Mouse (Mus musculus): ENCODE results near the gene Stxbp5.
"Not testable (repeated sequence)": the region's sequence is repeated elsewhere in the genome, so short reads cannot be mapped to it uniquely, and the experiment has no call there.

Stxbp5 gene

DNA sequence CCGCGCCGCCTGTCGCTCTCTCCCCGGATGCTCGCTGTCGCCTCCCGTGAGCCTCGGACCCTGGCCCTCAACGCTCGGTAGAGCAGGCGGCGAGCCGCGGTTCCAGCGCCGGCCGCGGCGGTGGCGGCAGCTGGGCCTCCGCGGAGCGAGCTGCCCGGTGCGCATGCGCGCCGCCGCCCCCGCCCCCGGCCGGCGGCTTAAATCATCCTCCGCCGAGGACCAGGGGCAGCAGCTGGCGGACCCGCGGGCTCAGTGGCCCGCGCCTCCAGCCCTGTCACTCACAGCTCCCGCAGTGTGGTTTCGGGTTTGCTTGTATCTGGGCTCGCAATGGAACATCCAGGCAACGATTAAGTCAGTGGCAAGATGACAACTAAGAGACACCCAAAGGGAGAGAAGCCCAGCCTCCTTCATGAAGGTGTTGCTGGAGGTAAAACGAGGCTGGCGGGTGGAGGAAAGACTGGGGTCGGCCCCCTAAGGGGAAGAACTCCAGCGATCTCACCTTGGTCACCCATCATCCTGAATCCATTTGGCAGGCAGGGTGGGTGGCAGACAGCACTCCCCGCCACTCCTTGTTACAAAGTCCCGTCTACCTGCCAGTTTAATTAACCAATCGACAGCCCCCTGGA, at the start of gene Stxbp5:
Gene Stxbp5, minus strand, starts transcription at position 9 of the 626 bp plus-strand sequence.
- peak; percentile 89 for DNase-seq (ENCODE audit: low spot score)

DNA sequence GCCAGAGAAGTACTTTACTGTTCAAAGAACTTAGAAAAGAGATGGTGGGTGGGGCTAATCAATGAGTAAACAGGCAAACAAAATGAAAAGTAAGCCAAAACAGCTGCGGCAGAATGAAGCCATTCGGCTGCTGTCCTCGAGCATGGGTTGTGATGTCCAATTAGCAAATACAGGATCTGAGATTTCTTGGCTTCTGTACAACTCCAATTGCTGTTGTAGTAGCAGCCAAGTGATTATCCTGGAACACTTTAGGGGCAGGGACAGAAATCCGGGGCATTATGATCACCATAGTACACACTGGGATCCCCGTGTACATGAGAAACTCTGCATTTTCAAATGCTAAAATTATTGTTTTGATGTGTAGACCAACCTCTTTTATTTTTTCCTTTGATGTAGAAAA, 11.5 kb upstream of the Stxbp5 start:
- no peak for DNase-seq (ENCODE audit: low spot score)

DNA sequence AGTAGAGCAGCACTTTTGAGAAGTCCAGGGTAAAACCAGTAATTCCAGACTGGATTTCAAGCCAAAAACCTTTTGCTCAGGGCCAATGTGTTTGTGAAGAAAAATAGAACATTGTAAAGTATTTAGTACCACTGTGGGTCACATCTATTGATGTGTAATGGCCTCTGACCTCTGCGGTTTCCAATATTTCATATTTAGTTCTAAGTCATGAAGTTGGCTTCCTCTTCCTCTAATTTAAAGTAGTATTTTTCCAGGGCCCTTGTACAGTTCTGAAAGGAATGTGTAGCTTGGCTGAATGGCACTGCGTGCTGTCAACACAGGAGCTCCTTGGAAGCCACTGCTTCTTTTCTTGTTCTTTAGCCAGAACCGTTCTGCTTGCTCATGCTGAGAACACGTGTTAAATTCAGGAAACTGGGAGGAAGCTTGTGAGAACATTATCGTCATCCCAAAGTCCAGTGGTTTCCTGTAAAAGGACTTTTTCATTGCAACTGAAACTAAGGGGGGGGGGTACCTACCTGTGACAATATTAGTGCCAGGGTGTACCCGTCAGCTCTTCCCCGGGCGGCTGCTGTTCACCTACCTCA, 7.1 kb upstream of the Stxbp5 start:
- no peak for DNase-seq (ENCODE audit: low spot score)

DNA sequence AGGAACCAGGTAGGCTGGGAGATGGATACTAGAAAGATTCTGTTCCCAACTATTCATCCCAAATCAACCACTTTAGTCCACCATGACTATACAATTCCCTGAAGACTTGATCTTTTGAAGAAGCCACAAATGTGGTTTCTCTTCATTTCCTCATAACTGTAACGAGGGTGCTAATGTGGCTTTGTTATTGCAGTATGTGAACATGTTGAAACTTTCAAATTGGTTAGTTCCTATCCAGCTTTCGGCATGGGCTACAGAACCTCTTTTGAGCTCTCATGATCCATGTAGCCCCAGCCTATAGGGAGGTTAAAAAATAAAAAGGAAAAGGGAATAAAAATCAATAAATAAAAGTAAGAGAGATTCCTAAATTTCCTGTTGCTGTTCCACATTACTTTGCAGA, 6.6 kb upstream of the Stxbp5 start:
- DNase-seq (ENCODE audit: low spot score): no peak

DNA sequence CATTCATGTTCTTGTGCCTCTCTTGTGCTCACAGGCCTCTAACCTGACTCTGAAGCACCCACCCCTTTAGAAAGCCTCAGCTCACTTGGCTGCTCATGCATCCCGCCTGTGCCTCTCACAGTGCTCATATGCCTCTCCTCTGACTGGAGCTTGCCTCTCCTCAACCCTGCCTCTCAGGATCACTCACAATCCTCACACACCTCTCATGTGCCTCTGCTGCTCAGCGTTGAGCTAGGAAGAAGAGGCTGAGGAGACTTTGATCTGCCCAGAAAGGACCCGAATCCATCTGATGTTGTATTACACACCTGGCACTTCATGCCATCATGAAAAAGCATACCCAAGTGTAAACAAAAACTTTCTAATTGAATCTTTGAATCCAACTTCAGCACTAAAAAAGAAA, 5.3 kb upstream of the Stxbp5 start:
- DNase-seq (ENCODE audit: low spot score): no peak

DNA sequence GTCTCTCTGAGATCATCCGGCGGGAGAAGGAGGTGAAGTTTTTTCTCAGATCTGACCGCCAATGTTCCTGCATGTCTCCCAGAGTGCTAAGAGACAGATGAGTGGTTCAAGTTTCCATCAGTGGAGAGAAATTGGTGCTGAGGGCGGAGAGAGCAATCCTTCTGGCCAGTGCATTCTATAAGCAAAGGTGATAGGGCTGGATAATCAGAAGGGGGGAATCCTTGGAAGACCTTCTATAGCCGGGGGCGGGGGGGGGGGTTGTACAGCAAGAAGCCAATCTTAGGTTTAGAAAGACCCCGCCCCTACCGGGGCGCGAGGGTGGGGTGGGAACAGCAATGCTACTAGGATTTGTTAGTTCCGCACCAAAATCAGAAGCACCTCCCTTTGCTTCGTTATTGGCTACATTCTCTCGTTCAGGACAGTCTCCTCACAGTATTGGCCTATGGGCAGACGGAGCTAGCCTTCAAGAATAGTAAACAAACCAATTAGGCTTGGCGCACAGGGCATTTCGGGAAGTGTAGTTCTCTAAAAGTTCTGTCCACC, 889 bp upstream of the Stxbp5 start:
- peak; percentile 91 for DNase-seq (ENCODE audit: low spot score)

DNA sequence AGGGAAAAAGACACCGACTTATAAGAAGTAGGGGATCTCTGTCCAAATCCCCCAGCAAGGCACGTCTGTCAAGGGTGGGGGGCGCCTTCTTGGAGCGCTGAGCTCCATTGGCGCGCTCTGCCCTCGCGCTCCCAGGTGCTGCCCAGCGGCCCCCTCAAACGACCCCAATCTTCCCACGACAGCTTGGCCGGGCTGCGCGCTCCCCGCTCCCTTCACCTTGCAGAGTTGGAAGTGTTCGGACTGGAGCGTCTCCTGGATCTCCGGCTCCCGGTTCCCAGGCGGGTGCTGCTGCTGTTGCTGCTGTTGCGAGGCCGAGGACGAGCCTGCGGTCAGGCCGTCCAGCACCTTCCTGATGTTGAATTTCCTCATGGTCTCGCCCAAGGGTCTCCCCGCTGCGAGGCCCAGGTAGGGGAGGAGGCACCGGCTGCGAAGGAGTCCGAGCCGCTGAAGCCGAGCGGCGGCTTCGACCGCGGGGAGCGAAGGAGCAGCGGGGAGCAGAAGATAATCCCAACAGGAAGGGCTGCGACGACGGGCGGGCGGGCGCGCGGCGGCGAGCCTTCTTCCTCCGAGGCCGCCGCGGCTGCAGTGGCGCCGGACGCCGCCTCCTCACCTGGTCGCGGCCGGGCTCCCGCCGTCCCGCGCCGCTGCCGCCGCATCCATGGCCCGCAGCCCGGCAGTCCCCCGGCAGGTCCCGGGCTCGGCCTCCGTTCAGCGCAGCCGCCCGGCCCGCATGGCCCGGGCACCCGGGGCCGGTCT, 386 bp downstream of the Stxbp5 start:
- DNase-seq (ENCODE audit: low spot score): peak; percentile 57

DNA sequence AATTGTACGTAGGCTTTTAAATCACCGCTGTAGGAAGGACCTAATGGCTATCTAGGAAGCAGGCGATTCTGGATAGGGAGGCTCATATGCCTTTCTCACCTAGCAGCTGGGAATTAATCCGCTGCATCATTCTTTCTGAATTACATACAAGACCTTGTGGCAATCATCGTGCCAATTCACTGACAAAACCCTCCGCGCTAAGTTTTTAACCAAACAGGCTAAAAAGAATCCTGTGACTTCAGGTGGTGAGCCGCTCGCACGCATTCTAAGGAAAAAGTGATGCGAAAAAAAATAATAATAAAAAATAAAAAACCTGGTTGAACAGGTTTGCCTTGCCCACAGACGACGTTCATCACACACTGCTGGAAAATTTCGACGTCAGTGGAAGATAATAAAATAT, 1.1 kb downstream of the Stxbp5 start:
- peak; percentile 52 for DNase-seq (ENCODE audit: low spot score)

DNA sequence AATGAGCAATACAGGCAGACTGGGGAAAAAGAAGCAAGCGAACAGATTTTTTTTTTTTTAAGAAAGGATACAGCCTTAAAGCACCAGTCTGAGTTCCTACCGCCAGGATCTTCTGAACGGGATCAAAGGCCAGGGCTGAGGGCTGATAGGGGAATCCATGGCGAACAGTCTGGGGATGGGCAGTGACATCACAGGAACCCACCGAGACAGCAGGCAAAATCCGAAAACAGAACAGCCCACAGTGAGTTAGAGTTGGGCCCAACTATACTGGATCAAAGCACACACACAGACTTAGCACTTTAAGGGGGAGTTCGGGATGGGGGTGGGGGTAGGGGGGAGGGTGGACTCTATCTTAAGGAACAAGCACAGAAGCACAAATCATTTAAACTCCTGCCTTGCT, 1.8 kb downstream of the Stxbp5 start:
- peak; percentile 39 for DNase-seq (ENCODE audit: low spot score)

DNA sequence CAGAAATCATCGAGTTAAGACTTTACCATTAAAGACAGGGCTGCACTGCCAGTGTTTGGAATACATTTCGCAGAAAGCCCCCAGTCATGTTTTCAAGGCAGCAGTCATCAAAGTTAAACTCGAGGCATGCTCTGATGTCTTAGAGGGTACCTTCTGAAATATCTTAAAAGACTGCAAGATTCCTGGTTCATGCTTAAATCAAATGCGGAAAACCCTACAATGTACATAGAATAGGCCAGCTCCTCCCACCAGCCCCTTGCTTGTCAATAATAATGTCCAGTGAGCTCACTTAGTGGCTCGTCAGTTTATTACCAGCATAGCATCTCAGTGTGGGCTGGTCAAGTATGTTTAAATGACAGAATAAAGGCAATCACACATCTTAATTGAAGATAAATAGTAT, 3.0 kb downstream of the Stxbp5 start:
- peak; percentile 15 for DNase-seq (ENCODE audit: low spot score)

DNA sequence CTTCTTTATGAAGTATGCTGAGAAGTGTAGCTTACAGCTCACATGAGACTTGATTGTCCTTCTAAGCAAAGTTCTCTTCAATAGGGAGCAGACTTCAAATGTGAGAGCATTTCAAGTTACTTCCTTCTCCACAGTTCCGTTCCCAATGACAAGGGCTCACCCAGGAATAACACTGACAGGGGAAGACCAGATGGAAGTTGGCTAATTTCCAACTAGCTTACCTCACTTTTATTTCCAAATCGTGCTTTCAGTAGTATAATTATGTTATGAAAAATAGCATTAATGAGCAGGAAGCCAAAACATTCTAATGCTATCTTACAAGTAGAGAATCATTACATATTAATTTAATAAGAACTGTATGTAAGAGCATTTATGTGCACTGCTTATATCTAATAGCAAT, 7.3 kb downstream of the Stxbp5 start:
- no peak for DNase-seq (ENCODE audit: low spot score)

DNA sequence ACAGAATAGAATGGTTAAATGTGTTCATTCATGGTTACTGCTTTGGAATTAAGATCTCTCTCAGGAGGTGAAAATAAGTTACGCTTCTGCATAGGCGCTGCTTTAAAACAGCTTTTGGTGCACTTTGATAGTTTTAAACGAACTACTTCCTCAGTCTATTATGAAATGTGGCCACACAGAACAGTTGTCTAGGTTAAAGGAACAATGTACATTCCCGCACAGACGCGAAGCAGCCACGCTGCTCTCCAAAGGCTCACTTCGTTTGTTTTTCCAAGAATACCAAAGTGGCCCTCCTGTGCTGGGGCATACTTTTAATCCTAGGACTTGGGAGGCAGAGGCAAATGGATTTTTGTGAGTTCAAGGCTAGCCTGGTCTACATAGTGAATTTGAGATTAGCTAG, 11.2 kb downstream of the Stxbp5 start:
- no peak for DNase-seq (ENCODE audit: low spot score)

DNA sequence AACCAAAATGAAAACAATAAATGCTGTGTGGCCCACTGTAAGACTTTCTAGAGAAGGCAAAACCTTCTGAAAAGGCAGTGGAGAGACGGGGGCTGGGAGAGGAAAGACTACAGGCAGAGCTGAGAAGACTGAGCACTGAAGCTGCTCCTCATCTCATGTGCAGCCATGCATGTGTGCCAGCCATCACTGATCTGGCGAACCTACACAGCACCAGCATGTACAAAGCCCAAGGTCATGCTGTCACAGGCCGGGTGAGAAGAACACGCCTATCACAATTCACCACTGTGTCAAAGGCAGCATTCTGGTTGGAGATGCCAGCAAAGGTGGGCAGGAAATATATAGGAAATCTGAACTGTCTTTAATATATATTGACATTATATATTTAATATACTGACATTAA, 12.2 kb downstream of the Stxbp5 start:
- DNase-seq (ENCODE audit: low spot score): no peak

DNA sequence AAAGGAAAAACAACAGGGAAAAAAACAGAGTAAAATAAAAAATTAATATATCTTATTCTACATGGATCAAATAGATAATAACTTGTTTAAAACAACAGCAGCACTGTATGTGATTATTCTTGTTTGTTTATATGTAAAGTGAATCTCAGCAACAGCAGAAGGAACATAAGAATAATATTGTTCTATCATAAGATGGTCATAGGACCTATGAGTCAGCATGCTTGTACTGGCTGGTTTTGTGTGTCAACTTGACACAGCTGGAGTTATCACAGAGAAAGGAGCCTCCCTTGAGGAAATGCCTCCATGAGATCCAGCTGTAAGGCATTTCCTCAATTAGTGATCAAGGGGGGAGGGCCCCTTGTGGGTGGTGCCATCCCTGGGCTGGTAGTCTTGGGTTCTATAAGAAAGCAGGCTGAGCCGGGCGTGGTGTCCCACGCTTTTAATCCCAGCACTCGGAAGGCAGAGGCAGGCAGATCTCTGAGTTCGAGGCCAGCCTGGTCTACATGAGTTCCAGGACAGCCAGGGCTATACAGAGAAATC, 19.0 kb downstream of the Stxbp5 start:
- DNase-seq (ENCODE audit: low spot score): not testable (repeated sequence)

DNA sequence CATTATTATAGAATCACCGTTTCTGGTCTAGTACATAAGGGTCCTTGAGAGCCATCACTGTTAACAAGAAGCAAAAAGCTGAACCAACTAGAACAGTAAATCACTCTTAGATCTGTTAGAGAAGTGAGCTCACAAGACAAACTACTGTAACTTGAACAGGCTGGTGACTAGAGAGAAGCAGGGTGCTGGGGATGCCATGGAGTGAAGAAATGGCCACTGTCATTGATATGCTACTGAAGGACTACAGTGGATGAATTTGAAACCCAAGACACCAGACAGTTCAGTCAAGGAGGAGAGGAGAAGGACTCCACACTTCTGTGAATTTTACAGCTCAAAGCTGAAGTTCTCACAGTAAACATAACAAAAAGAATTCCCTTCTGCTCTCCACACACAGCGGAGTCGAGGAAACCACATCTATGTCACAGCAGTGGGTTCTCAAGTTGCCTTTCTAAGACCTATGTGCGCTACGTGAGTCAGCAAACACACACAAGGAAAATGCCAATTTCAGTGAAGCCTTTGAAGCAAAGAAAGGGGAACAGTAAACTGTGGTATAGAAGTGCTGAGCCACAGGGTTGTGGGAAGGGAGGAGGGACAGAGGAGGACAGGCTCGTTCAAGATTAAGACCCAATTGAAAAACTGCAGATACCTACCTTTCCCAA, 20.7 kb downstream of the Stxbp5 start:
- no peak for DNase-seq (ENCODE audit: low spot score)

DNA sequence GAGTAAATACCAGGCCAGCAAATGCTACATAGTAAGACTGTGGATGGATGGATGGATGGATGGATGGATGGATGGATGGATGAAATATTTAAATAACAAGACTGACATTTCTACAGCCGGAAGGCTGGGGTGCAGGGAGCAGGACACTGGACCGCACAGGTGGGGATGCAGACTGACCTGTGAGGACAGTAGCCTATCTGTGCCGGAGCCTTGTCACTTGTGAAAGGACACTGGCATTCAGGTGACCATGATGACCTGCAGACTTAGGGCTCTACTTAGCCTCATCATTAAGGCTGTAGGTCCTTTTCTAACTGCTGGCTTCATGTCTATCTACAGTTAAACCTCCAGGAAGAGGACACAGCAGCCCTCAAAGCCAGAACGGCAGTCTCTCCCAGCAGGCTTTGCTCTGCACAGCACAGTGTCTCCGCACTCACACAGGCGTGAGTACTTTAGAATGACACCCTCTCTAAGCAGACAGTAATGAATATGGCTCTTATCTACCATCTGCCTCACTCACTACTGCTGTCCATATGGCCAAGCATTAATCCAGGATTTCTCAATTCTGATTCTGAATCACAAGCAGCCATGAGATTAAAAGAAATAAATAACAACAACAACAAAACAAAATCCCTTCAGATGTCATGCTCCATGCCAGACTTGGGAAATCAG, 21.9 kb downstream of the Stxbp5 start:
- DNase-seq (ENCODE audit: low spot score): no peak

DNA sequence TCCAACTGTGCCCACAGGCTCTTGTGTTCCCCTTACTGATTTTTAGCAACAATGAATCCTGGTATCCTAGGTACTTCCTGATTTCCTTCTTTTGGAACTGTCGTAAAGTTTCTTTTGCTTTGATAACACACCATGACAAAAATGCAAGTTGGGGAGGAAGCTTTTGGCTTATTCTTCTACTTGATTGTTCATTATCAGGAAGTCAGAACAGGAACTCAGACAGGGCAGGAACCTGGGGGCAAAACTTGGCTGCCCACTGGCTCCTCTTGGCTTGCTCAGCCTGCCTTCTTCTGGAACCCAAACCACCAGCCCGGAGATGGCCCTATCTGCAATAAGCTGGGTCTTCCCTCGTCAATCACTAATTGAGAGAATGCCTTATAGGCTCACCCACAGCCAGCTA, 25.0 kb downstream of the Stxbp5 start:
- no peak for DNase-seq (ENCODE audit: low spot score)

DNA sequence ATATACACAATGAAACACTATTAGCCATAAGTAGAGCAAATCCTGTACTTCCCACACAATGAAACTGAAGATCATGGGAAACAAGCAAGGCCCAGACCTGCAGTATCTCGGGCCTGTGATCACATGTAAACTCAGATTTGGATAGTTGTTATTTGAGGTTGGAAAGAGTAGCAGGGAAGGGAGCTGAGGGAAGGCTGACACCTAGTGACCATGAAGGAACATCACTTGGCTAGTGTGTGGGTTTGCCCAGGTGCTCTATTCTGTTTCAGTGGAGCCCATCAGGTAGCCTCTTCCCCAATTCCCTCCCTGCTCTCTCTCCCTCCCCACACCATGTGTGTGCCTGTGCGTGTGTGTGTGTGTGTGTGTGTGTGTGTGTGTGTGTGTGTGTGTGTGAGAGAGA, 28.7 kb downstream of the Stxbp5 start:
- no peak for DNase-seq (ENCODE audit: low spot score)

DNA sequence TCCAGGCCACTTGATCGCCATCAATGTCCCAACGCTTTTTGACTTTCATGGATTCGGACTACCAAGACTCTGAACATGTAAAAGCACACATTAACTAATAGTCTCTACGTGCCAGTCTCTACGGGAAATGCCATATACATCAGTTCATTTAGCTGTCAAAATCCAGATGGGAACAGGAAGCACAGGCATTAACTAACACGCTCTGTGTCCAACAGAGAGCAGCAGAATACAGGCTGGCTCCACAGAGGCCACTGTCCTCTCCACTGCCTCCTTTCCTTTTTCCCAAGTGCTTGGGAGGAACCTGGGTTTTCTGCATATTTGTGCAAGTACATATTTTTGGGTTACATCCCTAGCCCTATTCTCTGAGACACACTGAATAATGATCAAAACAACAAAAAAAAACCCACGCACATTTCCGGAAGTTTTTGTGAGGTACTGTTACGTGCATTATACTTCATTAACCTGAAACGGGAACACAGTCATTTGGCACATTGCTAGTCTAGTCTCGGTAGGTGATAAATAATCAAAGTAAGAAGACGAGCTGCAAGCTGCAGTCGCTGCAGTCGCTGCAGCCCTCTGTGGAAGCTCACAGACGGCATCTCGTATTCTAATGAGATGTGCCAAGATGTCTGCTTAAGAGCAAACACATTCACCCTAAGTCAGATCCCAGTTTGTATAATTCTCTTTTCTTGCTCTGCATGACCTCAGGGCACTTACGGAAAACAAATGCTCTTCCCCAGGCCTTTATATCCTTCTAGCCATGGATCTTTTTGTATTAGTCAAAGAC, 33.9 kb downstream of the Stxbp5 start:
- DNase-seq (ENCODE audit: low spot score): no peak

DNA sequence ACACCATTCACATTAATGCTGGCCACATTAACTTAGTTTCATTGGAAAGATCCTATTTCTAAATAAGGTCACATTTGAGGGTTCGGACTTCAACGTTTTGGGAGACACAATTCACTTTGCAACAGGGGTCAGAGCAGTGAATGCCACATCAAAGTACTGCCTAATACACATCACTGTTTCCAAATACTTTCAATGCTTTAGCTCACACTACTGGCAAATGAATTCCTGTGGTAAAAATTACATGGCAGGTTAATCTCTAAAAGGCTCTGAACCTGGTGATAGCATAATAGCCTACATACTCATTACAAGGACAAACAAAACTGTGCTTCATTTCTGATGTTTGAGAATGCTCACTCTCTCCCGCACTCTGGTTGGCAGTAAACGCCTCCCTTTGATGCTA, 40.9 kb downstream of the Stxbp5 start:
- no peak for DNase-seq (ENCODE audit: low spot score)

DNA sequence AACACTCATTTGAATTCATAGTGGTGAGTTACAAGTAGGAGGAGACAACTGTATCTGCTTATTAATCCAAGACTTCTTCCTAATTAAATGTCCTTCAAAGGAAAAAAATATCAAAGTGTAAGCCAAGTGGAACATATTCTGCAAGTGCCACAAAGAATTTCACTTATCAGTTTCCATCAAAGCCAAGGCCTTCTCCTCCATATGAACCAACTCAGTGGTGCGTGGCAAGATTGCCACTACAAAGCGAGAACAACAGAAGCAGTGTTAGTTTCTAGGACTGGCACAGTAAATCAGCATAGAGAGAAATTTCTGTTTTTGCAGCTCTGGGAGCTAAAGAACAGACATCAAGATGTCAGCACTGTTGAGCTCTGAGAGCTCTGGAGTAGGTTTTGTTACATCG, 41.4 kb downstream of the Stxbp5 start:
- no peak for DNase-seq (ENCODE audit: low spot score)
